Comparison of ENCODE assay signal across 8 mouse cellular contexts in the genomic region with DNA sequence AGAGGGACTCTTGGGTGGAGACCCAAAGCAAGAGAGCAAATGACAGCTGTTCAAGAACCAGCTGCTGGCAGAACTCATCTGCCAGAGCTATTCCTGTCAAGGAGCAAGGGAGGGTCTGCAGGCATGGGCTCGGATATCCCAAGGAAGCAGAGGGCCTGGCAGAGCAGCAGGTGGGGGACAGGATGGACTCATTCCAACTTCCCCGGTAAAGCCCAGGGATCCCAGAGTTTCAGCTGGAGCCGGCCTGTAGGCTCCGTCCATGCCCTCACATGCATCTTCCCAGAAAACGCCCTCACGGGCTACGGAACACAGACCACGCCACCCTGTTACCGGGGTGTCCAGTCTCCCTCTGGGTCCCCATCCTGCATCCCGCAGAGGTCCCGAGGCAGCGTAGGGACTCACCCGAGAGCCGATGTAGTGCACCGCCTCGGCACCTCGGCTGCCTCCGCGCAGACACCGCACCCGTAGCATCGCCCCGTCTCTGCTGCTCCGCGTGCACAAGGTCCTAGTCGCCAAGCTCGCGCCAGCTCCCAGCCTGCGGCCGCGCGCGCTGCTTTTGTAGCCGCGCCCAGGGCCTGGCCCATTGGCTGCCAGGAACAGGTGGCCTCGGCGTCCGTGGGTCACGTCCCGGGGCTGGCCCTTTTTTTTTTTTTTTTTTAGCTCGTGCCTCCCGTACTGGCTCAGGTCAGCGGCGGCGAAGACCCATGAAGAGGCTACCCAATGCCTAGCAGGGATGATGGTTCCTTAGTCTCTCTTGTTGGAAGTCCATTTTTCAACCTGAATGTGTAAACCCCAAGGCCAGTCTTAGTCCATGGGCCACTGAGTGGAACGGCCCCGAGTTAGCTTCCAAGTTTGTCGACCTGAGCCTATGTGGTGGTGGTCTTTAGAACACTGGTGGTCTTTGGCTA. TPM values are rescaled to one million over a fixed set of nuclear protein-coding genes. Genes with fewer than 3 reads are reported as not detected.
DNase-seq lines count a peak whose midpoint lies in the region; ATAC-seq and TF ChIP-seq lines count a peak whose summit lies in the region.

A gene (minus strand): TSS at position 558 of the 908 bp plus-strand sequence.

- H3K4me1 ChIP-seq in thymus, adult 2 months (replicated peaks; ENCODE audit: control insufficient read depth, insufficient read depth, low read length): peaks cover 9% of the 10 kb centered on the region
- no peaks in the 10 kb centered on the region for H3K4me1 ChIP-seq in embryonic fibroblast, embryonic 13.5 days (ENCODE audit: control insufficient read depth, insufficient read depth, low read length)
- peaks cover 7% of the 10 kb centered on the region; the same call in 1 of the 2 replicates for H3K4me1 ChIP-seq in limb, embryonic 13.5 days
- H3K4me1 ChIP-seq in midbrain, embryonic 13.5 days (replicated peaks): no peaks in the 10 kb centered on the region
- peaks cover 4% of the 10 kb centered on the region; the same call in 1 of the 2 replicates for H3K4me1 ChIP-seq in small intestine, adult 2 months (ENCODE audit: control insufficient read depth, insufficient read depth, insufficient read length, low read length)

- no peak for TF ChIP-seq POLR2A in thymus, adult 2 months (IDR thresholded peaks at IDR 0.05; ENCODE audit: control insufficient read depth, extremely low read depth, insufficient read depth, low read length, poor library complexity)
- no peak for TF ChIP-seq POLR2A in embryonic fibroblast, embryonic 13.5 days (IDR thresholded peaks at IDR 0.05; ENCODE audit: low read depth, low read length)
- no peak for TF ChIP-seq POLR2A in small intestine, adult 2 months (IDR thresholded peaks at IDR 0.05; ENCODE audit: low read depth, low read length)

- peak within 1 kb of the TSS; percentile 92 for H3K4me2 ChIP-seq in limb, embryonic 13.5 days (replicated peaks)
- peak within 1 kb of the TSS; percentile 71 for H3K4me2 ChIP-seq in midbrain, embryonic 13.5 days (replicated peaks)

- peak; percentile 7 for DNase-seq in thymus, adult 2 months
- DNase-seq in thymus, adult 18-20 months: no peak
- DNase-seq in heart, adult 9 months (ENCODE audit: low spot score in 2 of 2): peak; percentile 49 to 74
- DNase-seq in kidney, adult 8-10 months: peak; percentile 70 to 76

- H3K9ac ChIP-seq in limb, embryonic 13.5 days: peak within 1 kb of the TSS; percentile 69
- peak within 1 kb of the TSS; percentile 64 for H3K9ac ChIP-seq in midbrain, embryonic 13.5 days (replicated peaks)

- 5% methylated on average over 48 of the region's 48 CpGs for WGBS in thymus, adult 2 months
- WGBS in limb, embryonic 13.5 days: 3% methylated on average over 48 of the region's 48 CpGs
- WGBS in midbrain, embryonic 13.5 days: 3% methylated on average over 48 of the region's 48 CpGs
- whole genome bisulfite sequencing in small intestine, adult 2 months: 4% methylated on average over 48 of the region's 48 CpGs

- no peak within 1 kb of the TSS for H3K27ac ChIP-seq in thymus, adult 2 months (ENCODE audit: control insufficient read depth, insufficient read depth, low read length)
- H3K27ac ChIP-seq in embryonic fibroblast, embryonic 13.5 days (ENCODE audit: insufficient read depth, low read length): no peak within 1 kb of the TSS
- no peak within 1 kb of the TSS; the same call in 1 of the 2 replicates for H3K27ac ChIP-seq in limb, embryonic 13.5 days
- no peak within 1 kb of the TSS for H3K27ac ChIP-seq in midbrain, embryonic 13.5 days
- H3K27ac ChIP-seq in small intestine, adult 2 months (ENCODE audit: insufficient read depth, low read depth, low read length): no peak within 1 kb of the TSS

- peak within 1 kb of the TSS; percentile 37 for H3K4me3 ChIP-seq in thymus, adult 2 months (ENCODE audit: control insufficient read depth, insufficient read depth, low read length)
- peak within 1 kb of the TSS; percentile 47 for H3K4me3 ChIP-seq in embryonic fibroblast, embryonic 13.5 days (ENCODE audit: insufficient read depth, low read length)
- H3K4me3 ChIP-seq in limb, embryonic 13.5 days: peak within 1 kb of the TSS; percentile 54
- peak within 1 kb of the TSS; percentile 59 for H3K4me3 ChIP-seq in midbrain, embryonic 13.5 days (replicated peaks)
- H3K4me3 ChIP-seq in small intestine, adult 2 months (ENCODE audit: low read depth, low read length): peak within 1 kb of the TSS; percentile 66

- H3K36me3 ChIP-seq in thymus, adult 2 months (ENCODE audit: control insufficient read depth, insufficient read depth, low read length): no peaks in the 10 kb centered on the region
- H3K36me3 ChIP-seq in limb, embryonic 13.5 days: no peaks in the 10 kb centered on the region
- no peaks in the 10 kb centered on the region for H3K36me3 ChIP-seq in midbrain, embryonic 13.5 days
- H3K36me3 ChIP-seq in small intestine, adult 2 months (ENCODE audit: control insufficient read depth, insufficient read depth, low read length): no peaks in the 10 kb centered on the region

- no peaks in the 10 kb centered on the region for H3K9me3 ChIP-seq in limb, embryonic 13.5 days
- H3K9me3 ChIP-seq in midbrain, embryonic 13.5 days: no peaks in the 10 kb centered on the region

- peaks cover 11% of the 10 kb centered on the region; the same call in 1 of the 2 replicates for H3K27me3 ChIP-seq in thymus, adult 2 months (ENCODE audit: control insufficient read depth, insufficient read depth, low read length)
- peaks cover 25% of the 10 kb centered on the region for H3K27me3 ChIP-seq in limb, embryonic 13.5 days
- peaks cover 3% of the 10 kb centered on the region for H3K27me3 ChIP-seq in midbrain, embryonic 13.5 days
- H3K27me3 ChIP-seq in small intestine, adult 2 months (ENCODE audit: control insufficient read depth, insufficient read depth, low read length): no peaks in the 10 kb centered on the region

- peak; percentile 94 for ATAC-seq in limb, embryonic 13.5 days (ENCODE audit: low FRiP score, low read depth)
- ATAC-seq in midbrain, embryonic 13.5 days: peak; percentile 98

- TF ChIP-seq CTCF in thymus, adult 2 months (IDR thresholded peaks at IDR 0.05; ENCODE audit: borderline replicate concordance, control insufficient read depth, extremely low read depth, insufficient read depth, low read length, poor library complexity): no peak
- TF ChIP-seq CTCF in embryonic fibroblast, embryonic 13.5 days (IDR thresholded peaks at IDR 0.05; ENCODE audit: borderline replicate concordance, insufficient read depth, low read length): no peak
- no peak for TF ChIP-seq CTCF in small intestine, adult 2 months (IDR thresholded peaks at IDR 0.05; ENCODE audit: extremely low read depth, insufficient read length, insufficient replicate concordance, low read depth, low read length)

RNA-seq across cellular contexts. Expression of the gene that starts here (rescaled TPM):
- 11.3 and 13.5 TPM in 2 replicates for polyA plus RNA-seq in thymus, adult 2 months (2012; rRNA removed)
- 3.0 and 3.1 TPM in 2 replicates for polyA plus RNA-seq in embryonic fibroblast, embryonic 13.5 days (2011; ENCODE audit: insufficient read length, low read depth, missing spikeins)
- 35.1 and 38.7 TPM in 2 replicates for polyA plus RNA-seq in limb, embryonic 13.5 days (2015; fragmentation: Nextera tagmentation; extraction: Ambion mirVana)
- 21.8 and 25.7 TPM in 2 replicates for polyA plus RNA-seq in midbrain, embryonic 13.5 days (2015; fragmentation: Nextera tagmentation; extraction: Ambion mirVana)
- 2.0 and 31.7 TPM in 2 replicates for polyA plus RNA-seq in small intestine, adult 2 months (2012; rRNA removed)

Comparison
In these comparisons a context has a peak if more than half of its experiments do, and no peak if none do; other contexts are left out.
1. DNase-seq: peak in thymus, adult 2 months (single experiment), heart, adult 9 months (2 of 2) and kidney, adult 8-10 months (2 of 2); none in thymus, adult 18-20 months (0 of 2).
2. Peak in every context shown above with its lines, with median percentiles within 50 percentile points of each other: H3K4me3 ChIP-seq.